Mouse (Mus musculus) C2C12 (cell line): ENCODE measurements around the gene Eya4. TPM values are rescaled to one million over a fixed set of nuclear protein-coding genes. Genes with fewer than 3 reads are reported as not detected.

ENCODE experiments used
- H3K27me3 ChIP-seq: one replicate; pipeline ENCODE4 v1.6.1; 2011; ENCODE audit not compliant: control insufficient read depth, insufficient read depth, insufficient read length
- H3K36me3 ChIP-seq: one replicate; pipeline ENCODE4 v1.6.1; 2011; ENCODE audit not compliant: control insufficient read depth, insufficient read depth
- H3K4me3 ChIP-seq: one replicate; pipeline ENCODE4 v1.5.1; 2011; ENCODE audit warnings: mild to moderate bottlenecking, control low read depth; ENCODE audit not compliant: poor library complexity, insufficient read depth, severe bottlenecking
- H3K79me2 ChIP-seq: one replicate; pipeline ENCODE4 v1.6.1; 2011; ENCODE audit not compliant: control insufficient read depth, insufficient read depth
- H3K79me3 ChIP-seq: one replicate; pipeline ENCODE4 v1.6.1; 2011; ENCODE audit warnings: low read depth, control low read depth
- H3ac ChIP-seq: one replicate; pipeline ENCODE3; 2011; ENCODE audit warnings: low read depth; ENCODE audit not compliant: control insufficient read depth, insufficient read length
- CEBPB ChIP-seq: IDR thresholded peaks from one replicate; pipeline ENCODE4 v1.6.1; 2011; ENCODE audit warnings: low read depth, mild to moderate bottlenecking, control low read depth, moderate library complexity
- CTCF ChIP-seq: IDR thresholded peaks from one replicate; pipeline ENCODE4 v1.5.1; 2011; ENCODE audit not compliant: control insufficient read depth, insufficient read depth, insufficient read length
- FOSL1 ChIP-seq: IDR thresholded peaks from one replicate; pipeline ENCODE4 v1.8.0; 2011; ENCODE audit warnings: mild to moderate bottlenecking, low read length; ENCODE audit not compliant: poor library complexity, insufficient read depth, severe bottlenecking
- MAX ChIP-seq: IDR thresholded peaks from one replicate; pipeline ENCODE4 v1.6.1; 2011; ENCODE audit warnings: mild to moderate bottlenecking, control low read depth
- MYOD1 ChIP-seq: IDR thresholded peaks from one replicate; pipeline ENCODE4 v1.6.1; 2011; ENCODE audit warnings: low read depth; ENCODE audit not compliant: control insufficient read depth, insufficient read length
- MYOG ChIP-seq: IDR thresholded peaks from one replicate; pipeline ENCODE4 v1.6.1; 2011; ENCODE audit not compliant: control insufficient read depth, insufficient read length; ENCODE audit errors: extremely low read depth
- USF1 ChIP-seq: IDR thresholded peaks from one replicate; pipeline ENCODE4 v1.6.1; 2011; ENCODE audit warnings: low read depth, mild to moderate bottlenecking, control low read depth, moderate library complexity
- long read RNA-seq, 2 experiments: library from polyadenylated mRNA; unstranded; transcript quantifications; one replicate each; pipeline ENCODE4 v2.0.0; 2019 to 2020
- polyA plus RNA-seq: library from polyadenylated mRNA; unstranded; fragments of >200 nt; fragmentation: generic; extraction: Trizol; gene quantifications from one replicate; pipeline ENCODE4 v1.2.1, GENCODE M21; 2012; ENCODE audit warnings: missing spikeins

Eya4 gene
- polyA plus RNA-seq: 6.2 TPM
- long read RNA-seq, experiment 1, partial matches to known transcripts: 0 of 8 reads
- long read RNA-seq, experiment 1, other reads (novel, unspliced or antisense): 8 of 8 reads
- long read RNA-seq, experiment 2, partial matches to known transcripts: 0 of 12 reads
- long read RNA-seq, experiment 2, other reads (novel, unspliced or antisense): 10 of 12 reads

- Histone ChIP-seq H3K4me3 (peak within 1 kb of the TSS; percentile 57), H3K79me2 (peaks cover 42% of the 10 kb centered on the region), H3K79me3 (peaks cover 13% of the 10 kb centered on the region), H3K36me3 (no peaks in the 10 kb centered on the region), H3ac (peak within 1 kb of the TSS; percentile 93), H3K27me3 (no peaks in the 10 kb centered on the region)
- no peak for TF ChIP-seq MYOG
- no peak for TF ChIP-seq MAX
- no peak for TF ChIP-seq MYOD1
- no peak for TF ChIP-seq USF1
- peak; percentile 11 for TF ChIP-seq CTCF
- TF ChIP-seq FOSL1: no peak
Observed at GRCm38 (mm10) chr10:23350011-23350911, at the start of gene Eya4. Gene Eya4, minus strand, starts transcription at chr10:23350786.

GRCm38 (mm10) chr10:23395399-23395798 is 44.8 kb upstream of the Eya4 start:
- Histone ChIP-seq H3ac (no peak overlapping the region), H3K79me2 (no peaks in the 10 kb centered on the region), H3K4me3 (no peak overlapping the region), H3K36me3 (no peaks in the 10 kb centered on the region), H3K27me3 (no peaks in the 10 kb centered on the region), H3K79me3 (no peaks in the 10 kb centered on the region)
- TF ChIP-seq USF1: no peak
- no peak for TF ChIP-seq MYOD1
- no peak for TF ChIP-seq CEBPB
- no peak for TF ChIP-seq MYOG
- no peak for TF ChIP-seq MAX
- TF ChIP-seq FOSL1: no peak
- no peak for TF ChIP-seq CTCF

GRCm38 (mm10) chr10:23394556-23395245 is 44.1 kb upstream of the Eya4 start:
- Histone ChIP-seq H3K27me3 (no peaks in the 10 kb centered on the region), H3K79me2 (no peaks in the 10 kb centered on the region), H3K36me3 (no peaks in the 10 kb centered on the region), H3K4me3 (no peak overlapping the region), H3ac (no peak overlapping the region), H3K79me3 (no peaks in the 10 kb centered on the region)
- TF ChIP-seq MYOG (no peak), CTCF (no peak), MAX (no peak), USF1 (no peak), CEBPB (no peak), MYOD1 (no peak), FOSL1 (no peak)

- no peaks in the 10 kb centered on the region for H3K79me3 ChIP-seq
- H3K79me2 ChIP-seq: no peaks in the 10 kb centered on the region
- H3K27me3 ChIP-seq: no peaks in the 10 kb centered on the region
- H3K4me3 ChIP-seq: no peak overlapping the region
- TF ChIP-seq MYOG (no peak), MAX (no peak), USF1 (no peak), CEBPB (no peak)
- H3ac ChIP-seq: no peak overlapping the region
- no peaks in the 10 kb centered on the region for H3K36me3 ChIP-seq
Observed at GRCm38 (mm10) chr10:23394152-23394551, 43.6 kb upstream of the Eya4 start.

GRCm38 (mm10) chr10:23363866-23364265 is 13.3 kb upstream of the Eya4 start:
- no peaks in the 10 kb centered on the region for H3K27me3 ChIP-seq
- no peaks in the 10 kb centered on the region for H3K79me3 ChIP-seq
- no peaks in the 10 kb centered on the region for H3K36me3 ChIP-seq
- H3ac ChIP-seq: no peak overlapping the region
- no peaks in the 10 kb centered on the region for H3K79me2 ChIP-seq
- H3K4me3 ChIP-seq: no peak overlapping the region
- TF ChIP-seq MYOG: no peak
- TF ChIP-seq MAX: no peak
- no peak for TF ChIP-seq MYOD1
